Mouse (Mus musculus) hindbrain, embryonic 10.5 days (tissue): ENCODE data around the gene Ceacam14. TPM values are rescaled to one million over a fixed set of nuclear protein-coding genes. Genes with fewer than 3 reads are reported as not detected.

Experiments used
- DNase-seq: peaks from one replicate; pipeline ENCODE4 v3.0.0-alpha.2; 2017; ENCODE audit warnings: low spot score
- H3K27ac ChIP-seq: fragments of 300-500 bp; sonication (generic); 2 replicates; pipeline ENCODE4 v1.5.1; 2016; ENCODE audit warnings: mild to moderate bottlenecking, moderate library complexity
- H3K27me3 ChIP-seq: fragments of 300-500 bp; sonication (generic); 2 replicates; pipeline ENCODE4 v1.6.1; 2016; ENCODE audit warnings: mild to moderate bottlenecking; ENCODE audit not compliant: poor library complexity, insufficient read depth, severe bottlenecking
- H3K36me3 ChIP-seq: fragments of 300-500 bp; sonication (generic); 2 replicates; pipeline ENCODE4 v1.6.1; 2016; ENCODE audit warnings: mild to moderate bottlenecking, moderate library complexity
- H3K4me1 ChIP-seq: fragments of 300-500 bp; sonication (generic); replicated peaks from 2 replicates; pipeline ENCODE4 v1.6.1; 2016; ENCODE audit warnings: mild to moderate bottlenecking
- H3K4me3 ChIP-seq: fragments of 300-500 bp; sonication (generic); 2 replicates; pipeline ENCODE4 v1.5.1; 2016; ENCODE audit warnings: mild to moderate bottlenecking, moderate library complexity
- H3K9me3 ChIP-seq: fragments of 300-500 bp; sonication (generic); 2 replicates; pipeline ENCODE4 v1.6.1; 2016; ENCODE audit warnings: mild to moderate bottlenecking, moderate library complexity
- WGBS: fragments of 180-500 bp; shearing (Covaris S2); methylation state at CpG from one replicate; pipeline ENCODE4 v1.1.7; 2016; 5-methylcytosine and 5-hydroxymethylcytosine counted together
- polyA plus RNA-seq: library from polyadenylated mRNA; unstranded; fragments of >200 nt; fragmentation: Nextera tagmentation; extraction: Ambion mirVana; gene quantifications from 2 replicates; pipeline ENCODE4 v1.2.1, GENCODE M21; 2016

The Ceacam14 gene
- not detected in 2 replicates for polyA plus RNA-seq

GRCm38 (mm10) chr7:17812333-17812732 is at the start of gene Ceacam14:
Gene Ceacam14, plus strand, starts transcription at chr7:17812633.
- Histone ChIP-seq H3K27me3 (no peaks in the 10 kb centered on the region), H3K4me1 (no peaks in the 10 kb centered on the region), H3K9me3 (peaks cover 75% of the 10 kb centered on the region), H3K36me3 (no peaks in the 10 kb centered on the region), H3K4me3 (no peak within 1 kb of the TSS), H3K27ac (no peak within 1 kb of the TSS)
- no peak for DNase-seq
- WGBS = 76% methylated on average over 4 of the region's 4 CpGs

Other genes with a start within 250 kb of the Ceacam14 start
- not detected in 2 replicates for gene Ceacam5, start 99.4 kb upstream of the Ceacam14 start, polyA plus RNA-seq
- not detected in 2 replicates for gene Gm5155, start 59.1 kb downstream of the Ceacam14 start, polyA plus RNA-seq
- gene Ceacam11, start 159.5 kb downstream of the Ceacam14 start, polyA plus RNA-seq = not detected in 2 replicates
- gene Ceacam13, start 197.3 kb downstream of the Ceacam14 start, polyA plus RNA-seq = not detected in 2 replicates